Mouse (Mus musculus) midbrain, embryonic 11.5 days (tissue): ENCODE data around the gene Ebp. TPM values are rescaled to one million over a fixed set of nuclear protein-coding genes. Genes with fewer than 3 reads are reported as not detected.

Source experiments
- ATAC-seq: fragments of 200-750 bp; cut with Nextera tagmentation; 2 replicates; pipeline ENCODE4 v1.8.0; 2017; ENCODE audit warnings: moderate TSS enrichment, moderate library complexity; ENCODE audit not compliant: low FRiP score
- DNase-seq: peaks from one replicate; pipeline ENCODE4 v3.0.0; 2015; ENCODE audit warnings: low spot score; ENCODE audit errors: missing footprints
- H3K27ac ChIP-seq: fragments of 300-500 bp; sonication (generic); 2 replicates; pipeline ENCODE4 v1.5.1; 2014; ENCODE audit warnings: low read depth, low read length
- H3K27me3 ChIP-seq: fragments of 300-500 bp; sonication (generic); 2 replicates; pipeline ENCODE4 v1.6.1; 2014; ENCODE audit warnings: mild to moderate bottlenecking, low read length, moderate library complexity, mixed read lengths; ENCODE audit not compliant: control insufficient read depth, insufficient read depth
- H3K36me3 ChIP-seq: fragments of 300-500 bp; sonication (generic); 2 replicates; pipeline ENCODE4 v1.6.1; 2014; ENCODE audit warnings: mild to moderate bottlenecking, low read length, moderate library complexity, mixed read lengths; ENCODE audit not compliant: control insufficient read depth, insufficient read depth
- H3K4me1 ChIP-seq: fragments of 300-500 bp; sonication (generic); 2 replicates; pipeline ENCODE4 v1.6.1; 2014; ENCODE audit warnings: low read length; ENCODE audit not compliant: control insufficient read depth, insufficient read depth
- H3K4me2 ChIP-seq: fragments of 300-500 bp; sonication (generic); 2 replicates; pipeline ENCODE4 v1.6.1; 2014; ENCODE audit warnings: mild to moderate bottlenecking, moderate library complexity
- H3K4me3 ChIP-seq: fragments of 300-500 bp; sonication (generic); 2 replicates; pipeline ENCODE4 v1.5.1; 2014; ENCODE audit warnings: low read depth, low read length
- H3K9ac ChIP-seq: fragments of 300-500 bp; sonication (generic); 2 replicates; pipeline ENCODE4 v1.6.1; 2014; ENCODE audit warnings: low read length
- H3K9me3 ChIP-seq: fragments of 300-500 bp; sonication (generic); 2 replicates; pipeline ENCODE4 v1.6.1; 2016; ENCODE audit warnings: low read length; ENCODE audit not compliant: control insufficient read depth
- WGBS: fragments of 180-500 bp; shearing (Covaris S2); extraction: QIAGEN DNeasy Blood & Tissue Kit; methylation state at CpG from one replicate; pipeline ENCODE4 v1.1.7; 2014; 5-methylcytosine and 5-hydroxymethylcytosine counted together
- polyA plus RNA-seq: library from polyadenylated mRNA; unstranded; fragments of >200 nt; fragmentation: Nextera tagmentation; extraction: Ambion mirVana; gene quantifications from 2 replicates; pipeline ENCODE4 v1.2.1, GENCODE M21; 2014

The Ebp gene
- polyA plus RNA-seq, 1 experiment from 2014 or later = 36.1 TPM

DNA sequence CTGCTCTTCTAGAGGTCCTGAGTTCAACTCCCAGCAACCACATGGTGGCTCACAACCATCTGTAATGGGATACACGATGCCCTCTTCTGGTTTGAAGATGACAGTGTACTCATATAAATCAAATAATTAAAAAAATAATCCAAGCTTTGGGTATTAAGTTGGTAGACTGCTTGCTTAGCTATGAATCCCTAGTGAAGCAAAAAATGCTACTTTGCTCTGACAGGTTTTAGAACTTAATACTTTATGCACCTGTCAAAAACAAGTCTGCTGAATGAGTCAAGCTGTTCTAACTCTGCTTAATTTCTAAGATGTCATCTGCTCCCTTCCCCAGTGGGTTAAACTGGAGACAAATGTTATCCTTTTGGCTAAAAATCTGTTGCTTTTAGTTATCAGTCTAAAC is 53.8 kb downstream of the Ebp start:
- peaks cover 8% of the 10 kb centered on the region for H3K36me3 ChIP-seq
- WGBS = 64% methylated on average over 1 of the region's 1 CpGs
- ATAC-seq = no peak

GRCm38 (mm10) chrX:8135886-8136285 is 57.4 kb downstream of the Ebp start:
- Histone ChIP-seq H3K27me3 (no peaks in the 10 kb centered on the region), H3K9ac (no peak overlapping the region), H3K27ac (no peak overlapping the region), H3K4me2 (no peak overlapping the region), H3K36me3 (0 out of 2 replicates have a peak, but pooled peaks cover under 1% of the 10 kb centered on the region), H3K4me3 (no peak overlapping the region), H3K9me3 (no peaks in the 10 kb centered on the region), H3K4me1 (no peaks in the 10 kb centered on the region)
- DNase-seq (no peak), ATAC-seq (no peak)
- WGBS = 57% methylated on average over 2 of the region's 2 CpGs

More for the DNA sequence above, 53.8 kb downstream of the Ebp start:
- H3K27me3 ChIP-seq = no peaks in the 10 kb centered on the region
- H3K9ac ChIP-seq = no peak overlapping the region
- H3K4me3 ChIP-seq = no peak overlapping the region
- no peaks in the 10 kb centered on the region for H3K9me3 ChIP-seq
- no peak overlapping the region for H3K27ac ChIP-seq
- no peak overlapping the region for H3K4me2 ChIP-seq
- H3K4me1 ChIP-seq = peaks cover 7% of the 10 kb centered on the region
- DNase-seq = no peak

Other genes with a start within 250 kb of the Ebp start
- 58.4 and 60.4 TPM in 2 replicates for gene Hdac6, start 245.6 kb downstream of the Ebp start, polyA plus RNA-seq
- gene Gata1, start 215.4 kb downstream of the Ebp start, polyA plus RNA-seq = 4.8 and 5.2 TPM in 2 replicates
- gene Glod5, start 175.0 kb downstream of the Ebp start, polyA plus RNA-seq = not detected in 2 replicates
- 80.8 and 82.6 TPM in 2 replicates for gene Suv39h1, start 118.8 kb downstream of the Ebp start, polyA plus RNA-seq
- gene Was, start 103.0 kb downstream of the Ebp start, polyA plus RNA-seq = 0.26 and 0.34 TPM in 2 replicates
- 21.9 and 23.4 TPM in 2 replicates for gene Wdr13, start 60.6 kb downstream of the Ebp start, polyA plus RNA-seq
- 439 and 458 TPM in 2 replicates for gene Rbm3, start 47.6 kb downstream of the Ebp start, polyA plus RNA-seq
- 11.5 and 11.6 TPM in 2 replicates for gene Tbc1d25, start 17.3 kb downstream of the Ebp start, polyA plus RNA-seq
- gene Porcn, start 13.0 kb upstream of the Ebp start, polyA plus RNA-seq = 14.7 and 15.9 TPM in 2 replicates
- 40.2 and 44.3 TPM in 2 replicates for gene Ftsj1, start 58.9 kb upstream of the Ebp start, polyA plus RNA-seq
- 5.2 and 5.3 TPM in 2 replicates for gene Slc38a5, start 77.6 kb upstream of the Ebp start, polyA plus RNA-seq
- gene Ssxb10, start 133.9 kb upstream of the Ebp start, polyA plus RNA-seq = not detected in 2 replicates
- gene Ssxb9, start 173.5 kb upstream of the Ebp start, polyA plus RNA-seq = not detected in 2 replicates
- gene Ssxb1, start 219.8 kb upstream of the Ebp start, polyA plus RNA-seq = not detected in 2 replicates